Mouse (Mus musculus): ENCODE measurements around the gene Cngb1. TPM values are rescaled to one million over a fixed set of nuclear protein-coding genes. Genes with fewer than 3 reads are reported as not detected.

The Cngb1 gene
- polyA plus RNA-seq, 1 experiment from 2014 or later = 0.12 TPM

- WGBS (ENCODE audit: insufficient replicate concordance) = 74% methylated on average over 5 of the region's 5 CpGs
- H3K27me3 ChIP-seq = no peaks in the 10 kb centered on the region
- no peaks in the 10 kb centered on the region for H3K4me1 ChIP-seq (replicated peaks)
- no peaks in the 10 kb centered on the region for H3K9me3 ChIP-seq (replicated peaks)
- no peak overlapping the region for H3K4me3 ChIP-seq (replicated peaks)
- H3K4me2 ChIP-seq = no peak overlapping the region
- H3K27ac ChIP-seq (replicated peaks) = no peak overlapping the region
- peaks cover 33% of the 10 kb centered on the region for H3K36me3 ChIP-seq (replicated peaks)
- no peak overlapping the region for H3K9ac ChIP-seq
- ATAC-seq (ENCODE audit: insufficient read depth) = no peak
These were observed 35.3 kb upstream of the Cngb1 start for GRCm38 (mm10) chr8:95341721-95342120.

DNA sequence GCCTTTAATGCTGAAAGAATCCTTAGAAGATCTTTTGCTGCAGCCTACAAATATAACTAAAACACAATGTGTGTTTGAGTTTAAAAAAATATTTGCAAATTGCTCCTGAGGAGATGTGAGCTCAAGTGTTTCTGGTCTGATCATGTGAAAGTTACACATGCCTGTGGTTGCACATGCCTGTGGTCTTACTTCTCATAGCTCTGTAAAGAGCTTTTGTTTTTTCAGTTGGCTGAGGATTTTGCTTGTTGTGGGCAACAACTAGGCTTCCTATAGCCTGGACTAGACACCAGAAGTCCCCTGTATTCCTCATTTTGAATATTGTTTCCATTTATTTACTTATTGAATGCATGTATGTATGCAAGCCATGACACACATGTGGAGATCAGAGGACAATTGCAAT lies 30.0 kb upstream of the Cngb1 start:
- Histone ChIP-seq H3K4me3 (replicated peaks) (no peak overlapping the region), H3K4me1 (replicated peaks) (peaks cover 12% of the 10 kb centered on the region), H3K27ac (replicated peaks) (no peak overlapping the region), H3K36me3 (replicated peaks) (peaks cover 25% of the 10 kb centered on the region), H3K9me3 (replicated peaks) (no peaks in the 10 kb centered on the region), H3K9ac (no peak overlapping the region), H3K4me2 (no peak overlapping the region), H3K27me3 (no peaks in the 10 kb centered on the region)
- no peak for ATAC-seq (ENCODE audit: insufficient read depth)

DNA sequence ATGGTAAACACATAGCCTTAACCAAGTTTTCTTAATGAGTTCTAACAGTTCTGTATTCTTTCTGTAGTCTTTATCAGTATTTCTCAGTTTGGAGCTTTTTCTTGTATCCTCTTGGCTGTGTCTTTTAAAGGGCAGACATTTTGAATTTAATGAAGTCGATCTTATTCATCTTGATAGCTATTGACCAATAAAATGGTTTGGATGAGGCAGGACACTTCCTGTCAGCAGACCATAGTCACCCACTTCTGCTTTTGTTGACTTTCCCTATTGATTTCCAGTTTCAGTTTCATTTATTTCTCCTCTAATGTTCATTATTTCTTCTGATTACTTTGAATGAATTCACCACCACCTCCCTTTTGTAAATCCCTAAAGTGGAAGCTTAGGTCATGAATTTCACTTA lies 29.3 kb upstream of the Cngb1 start:
- ATAC-seq (ENCODE audit: insufficient read depth) = no peak
- Histone ChIP-seq H3K27me3 (no peaks in the 10 kb centered on the region), H3K9ac (no peak overlapping the region), H3K36me3 (replicated peaks) (peaks cover 25% of the 10 kb centered on the region), H3K4me1 (replicated peaks) (peaks cover 19% of the 10 kb centered on the region), H3K4me2 (no peak overlapping the region), H3K27ac (replicated peaks) (no peak overlapping the region), H3K4me3 (replicated peaks) (no peak overlapping the region), H3K9me3 (replicated peaks) (no peaks in the 10 kb centered on the region)
- WGBS (ENCODE audit: insufficient replicate concordance) = 61% methylated on average over 1 of the region's 1 CpGs

GRCm38 (mm10) chr8:95332437-95333199 lies 26.2 kb upstream of the Cngb1 start:
- Histone ChIP-seq H3K4me3 (replicated peaks) (peak overlapping the region; percentile 78), H3K4me2 (peak overlapping the region; percentile 94), H3K36me3 (replicated peaks) (peaks cover 32% of the 10 kb centered on the region), H3K9ac (peak overlapping the region; percentile 74), H3K27ac (replicated peaks) (peak overlapping the region; percentile 93), H3K9me3 (replicated peaks) (no peaks in the 10 kb centered on the region), H3K4me1 (replicated peaks) (peaks cover 30% of the 10 kb centered on the region), H3K27me3 (no peaks in the 10 kb centered on the region)
- WGBS (ENCODE audit: insufficient replicate concordance) = 25% methylated on average over 21 of the region's 21 CpGs
- no peak for ATAC-seq (ENCODE audit: insufficient read depth)

- Histone ChIP-seq H3K4me2 (peak within 1 kb of the TSS; percentile 94), H3K27ac (replicated peaks) (peak within 1 kb of the TSS; percentile 93), H3K27me3 (no peaks in the 10 kb centered on the region), H3K4me3 (replicated peaks) (peak within 1 kb of the TSS; percentile 78), H3K9ac (peak within 1 kb of the TSS; percentile 74), H3K4me1 (replicated peaks) (peaks cover 30% of the 10 kb centered on the region), H3K36me3 (replicated peaks) (peaks cover 31% of the 10 kb centered on the region), H3K9me3 (replicated peaks) (no peaks in the 10 kb centered on the region)
- WGBS (ENCODE audit: insufficient replicate concordance) = under 1% methylated on average over 74 of the region's 80 CpGs
- ATAC-seq (ENCODE audit: insufficient read depth) = peak; percentile 90
These were observed 25.5 kb upstream of the Cngb1 start, which contains the start of the genes Zfp319 and Usb1 for GRCm38 (mm10) chr8:95331720-95332436. TSS of gene Zfp319 (minus strand) at chr8:95331950. TSS of gene Usb1 (plus strand) at chr8:95332284.

DNA sequence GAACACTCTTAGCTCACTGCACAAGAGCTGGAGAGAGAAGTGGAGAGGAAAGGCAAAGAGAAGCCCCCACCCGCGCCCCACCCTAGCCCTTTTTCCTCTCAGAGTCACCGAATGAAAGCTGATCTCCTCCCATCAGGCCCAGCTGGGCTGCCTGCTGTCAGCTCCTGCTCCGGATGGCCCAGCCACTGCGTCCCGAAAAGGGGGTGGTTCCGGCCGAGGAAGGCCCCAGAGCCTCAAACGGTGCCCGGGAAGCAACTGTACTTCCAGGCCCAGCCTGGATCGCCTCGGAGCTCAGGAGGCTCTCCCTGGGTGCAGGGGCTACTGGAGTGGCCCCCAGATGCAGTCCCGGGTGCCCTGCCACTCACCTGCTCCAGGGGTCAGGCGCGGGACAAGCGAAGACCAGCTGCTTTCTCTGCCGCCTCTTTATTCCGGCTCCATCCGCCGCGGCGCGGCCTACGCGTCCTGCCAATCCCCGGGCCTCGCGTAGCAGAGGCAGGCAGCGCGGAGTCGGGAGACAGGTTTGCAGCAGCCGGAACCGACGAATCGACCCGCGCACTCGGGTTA lies 24.9 kb upstream of the Cngb1 start:
- Histone ChIP-seq H3K4me1 (replicated peaks) (peaks cover 30% of the 10 kb centered on the region), H3K27me3 (no peaks in the 10 kb centered on the region), H3K4me3 (replicated peaks) (peak overlapping the region; percentile 78), H3K4me2 (peak overlapping the region; percentile 94), H3K9ac (peak overlapping the region; percentile 74), H3K36me3 (replicated peaks) (peaks cover 34% of the 10 kb centered on the region), H3K9me3 (replicated peaks) (no peaks in the 10 kb centered on the region), H3K27ac (replicated peaks) (peak overlapping the region; percentile 93)
- under 1% methylated on average over 38 of the region's 38 CpGs for WGBS (ENCODE audit: insufficient replicate concordance)
- peak; percentile 40 for ATAC-seq (ENCODE audit: insufficient read depth)

DNA sequence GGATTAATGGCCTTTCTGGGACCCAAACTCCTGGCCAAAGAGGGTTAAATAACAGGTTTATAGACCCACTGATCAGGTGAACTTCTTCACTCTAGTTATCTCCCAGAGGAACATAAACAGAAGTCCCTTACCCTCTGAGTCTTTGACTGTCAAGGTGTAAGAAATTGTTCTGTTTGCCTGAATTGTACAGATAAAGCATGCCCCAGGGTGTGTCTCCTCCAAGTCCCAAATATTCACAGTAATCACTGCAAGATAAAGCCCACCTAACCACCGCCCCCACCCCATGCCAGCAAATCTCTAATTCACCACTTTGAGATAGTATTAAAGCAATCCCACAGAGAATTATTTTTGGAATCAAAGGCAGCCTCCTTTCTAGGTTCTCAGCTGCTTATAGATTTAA lies 24.0 kb upstream of the Cngb1 start:
- no peaks in the 10 kb centered on the region for H3K9me3 ChIP-seq (replicated peaks)
- peaks cover 39% of the 10 kb centered on the region for H3K36me3 ChIP-seq (replicated peaks)
- 18% methylated on average over 1 of the region's 1 CpGs for WGBS (ENCODE audit: insufficient replicate concordance)
- H3K4me3 ChIP-seq (replicated peaks) = peak overlapping the region; percentile 78; the same call in 1 of the 2 replicates
- no peak for ATAC-seq (ENCODE audit: insufficient read depth)
- H3K4me2 ChIP-seq = peak overlapping the region; percentile 94
- H3K27me3 ChIP-seq = no peaks in the 10 kb centered on the region
- peaks cover 30% of the 10 kb centered on the region for H3K4me1 ChIP-seq (replicated peaks)
- H3K27ac ChIP-seq (replicated peaks) = no peak overlapping the region
- no peak overlapping the region for H3K9ac ChIP-seq

DNA sequence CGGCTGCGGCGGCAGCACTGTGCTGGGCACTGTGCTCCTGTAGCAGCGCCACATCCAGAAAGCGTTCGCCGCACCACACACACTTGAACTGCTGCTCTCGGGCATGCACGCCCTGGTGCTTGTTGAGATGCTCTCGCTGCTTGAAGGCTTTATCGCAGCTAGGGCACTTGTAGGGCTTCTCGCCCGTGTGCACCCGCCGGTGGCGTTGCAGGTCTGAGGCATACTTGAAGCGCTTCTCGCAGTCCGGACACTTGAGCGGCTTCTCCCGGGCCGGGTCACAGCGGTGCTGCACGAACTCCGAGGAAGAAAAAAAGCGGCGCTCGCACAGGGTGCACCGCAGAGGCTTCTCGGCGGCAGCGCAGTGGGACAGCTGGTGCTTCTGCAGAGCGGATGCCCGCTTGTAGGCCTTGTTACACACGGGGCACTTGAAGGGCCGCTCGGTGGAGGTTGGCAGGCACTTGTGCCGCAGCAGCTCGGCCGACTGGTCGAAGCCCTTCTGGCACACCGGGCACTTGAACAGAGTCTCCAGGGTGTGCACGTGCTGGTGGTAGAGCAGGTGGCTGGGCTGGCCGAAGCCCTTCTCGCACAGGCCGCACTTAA lies 21.6 kb upstream of the Cngb1 start:
- Histone ChIP-seq H3K4me2 (no peak overlapping the region), H3K27ac (replicated peaks) (no peak overlapping the region), H3K9me3 (replicated peaks) (no peaks in the 10 kb centered on the region), H3K4me3 (replicated peaks) (no peak overlapping the region), H3K4me1 (replicated peaks) (peaks cover 29% of the 10 kb centered on the region), H3K36me3 (replicated peaks) (peaks cover 34% of the 10 kb centered on the region), H3K27me3 (no peaks in the 10 kb centered on the region), H3K9ac (no peak overlapping the region)
- no peak for ATAC-seq (ENCODE audit: insufficient read depth)
- 87% methylated on average over 46 of the region's 46 CpGs for WGBS (ENCODE audit: insufficient replicate concordance)

DNA sequence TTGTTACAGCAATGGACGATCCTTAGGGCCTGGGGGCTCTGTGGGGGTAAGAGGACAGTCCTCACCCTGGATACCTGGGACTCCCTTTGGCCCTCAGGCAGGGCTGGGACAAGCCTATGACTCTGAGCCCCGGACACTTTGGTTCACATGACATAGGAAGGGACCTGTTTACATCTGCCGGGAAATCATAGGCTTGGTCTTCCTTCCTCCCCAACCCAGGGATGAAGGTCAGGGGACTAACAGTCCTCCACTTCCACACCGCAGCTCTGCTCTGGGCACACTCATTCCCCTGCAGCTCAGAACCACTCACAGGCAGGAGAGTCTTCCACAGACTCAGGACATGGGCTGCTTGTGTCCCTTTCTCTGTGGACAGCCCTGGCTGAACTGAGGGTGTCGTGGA lies 20.4 kb upstream of the Cngb1 start:
- Histone ChIP-seq H3K4me2 (no peak overlapping the region), H3K9ac (no peak overlapping the region), H3K36me3 (replicated peaks) (peaks cover 34% of the 10 kb centered on the region), H3K4me3 (replicated peaks) (no peak overlapping the region), H3K4me1 (replicated peaks) (peaks cover 20% of the 10 kb centered on the region), H3K27ac (replicated peaks) (no peak overlapping the region), H3K27me3 (peaks cover under 1% of the 10 kb centered on the region), H3K9me3 (replicated peaks) (no peaks in the 10 kb centered on the region)
- 66% methylated on average over 5 of the region's 5 CpGs for WGBS (ENCODE audit: insufficient replicate concordance)
- ATAC-seq (ENCODE audit: insufficient read depth) = no peak

- Histone ChIP-seq H3K27ac (replicated peaks) (no peak overlapping the region), H3K36me3 (replicated peaks) (peaks cover 33% of the 10 kb centered on the region), H3K4me2 (no peak overlapping the region), H3K4me3 (replicated peaks) (no peak overlapping the region), H3K9me3 (replicated peaks) (no peaks in the 10 kb centered on the region), H3K4me1 (replicated peaks) (peaks cover 11% of the 10 kb centered on the region), H3K9ac (no peak overlapping the region), H3K27me3 (peaks cover 23% of the 10 kb centered on the region)
- no peak for ATAC-seq (ENCODE audit: insufficient read depth)
- WGBS (ENCODE audit: insufficient replicate concordance) = 54% methylated on average over 5 of the region's 5 CpGs
These were observed 18.3 kb upstream of the Cngb1 start for GRCm38 (mm10) chr8:95324646-95325045.

DNA sequence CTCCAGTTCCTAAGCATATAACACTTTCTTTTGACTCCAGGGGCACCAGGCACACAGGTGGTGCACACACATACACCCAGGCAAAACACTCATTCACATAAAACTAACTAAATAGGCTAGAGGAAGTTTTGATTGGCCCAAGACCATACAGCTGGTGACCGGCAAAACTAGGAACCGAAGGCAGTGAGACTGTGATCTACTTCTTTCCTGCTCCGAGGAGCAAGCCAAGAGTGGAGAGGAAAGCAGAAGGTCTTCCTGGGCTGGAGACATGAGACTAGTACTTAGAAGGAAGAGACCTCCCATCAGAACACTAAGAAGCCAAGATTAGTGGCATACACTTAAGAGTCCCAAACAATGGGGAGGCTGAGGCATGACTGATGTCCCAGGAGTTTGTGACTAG lies 16.8 kb upstream of the Cngb1 start:
- H3K9me3 ChIP-seq (replicated peaks) = no peaks in the 10 kb centered on the region
- no peak overlapping the region for H3K9ac ChIP-seq
- no peak overlapping the region for H3K4me3 ChIP-seq (replicated peaks)
- no peak overlapping the region for H3K27ac ChIP-seq (replicated peaks)
- WGBS (ENCODE audit: insufficient replicate concordance) = 67% methylated on average over 3 of the region's 3 CpGs
- H3K36me3 ChIP-seq (replicated peaks) = peaks cover 18% of the 10 kb centered on the region
- peaks cover 36% of the 10 kb centered on the region for H3K27me3 ChIP-seq
- H3K4me1 ChIP-seq (replicated peaks) = peaks cover 11% of the 10 kb centered on the region; the same call in 1 of the 2 replicates
- no peak overlapping the region for H3K4me2 ChIP-seq
- no peak for ATAC-seq (ENCODE audit: insufficient read depth)
